Mouse (Mus musculus) embryonic facial prominence, embryonic 14.5 days (tissue): Measurements from ENCODE around the gene Zrsr2. TPM values are rescaled to one million over a fixed set of nuclear protein-coding genes. Genes with fewer than 3 reads are reported as not detected.

Source experiments
- ATAC-seq: fragments of 200-750 bp; cut with Nextera tagmentation; 2 replicates; pipeline ENCODE4 v1.8.0; 2017; ENCODE audit warnings: low read depth, moderate number of reproducible peaks, moderate TSS enrichment
- DNase-seq: peaks from one replicate; pipeline ENCODE4 v3.0.0-alpha.2; 2015; ENCODE audit warnings: low spot score
- H3K27ac ChIP-seq: fragments of 300-500 bp; sonication (generic); replicated peaks from 2 replicates; pipeline ENCODE4 v1.5.1; 2014; ENCODE audit warnings: low read depth, mild to moderate bottlenecking, low read length, moderate library complexity
- H3K27me3 ChIP-seq: fragments of 300-500 bp; sonication (generic); replicated peaks from 2 replicates; pipeline ENCODE4 v1.6.1; 2014; ENCODE audit warnings: low read length; ENCODE audit not compliant: control insufficient read depth, insufficient read depth
- H3K36me3 ChIP-seq: fragments of 300-500 bp; sonication (generic); 2 replicates; pipeline ENCODE4 v1.6.1; 2014; ENCODE audit warnings: low read length, mixed read lengths; ENCODE audit not compliant: control insufficient read depth, insufficient read depth
- H3K4me1 ChIP-seq: fragments of 300-500 bp; sonication (generic); 2 replicates; pipeline ENCODE4 v1.6.1; 2014; ENCODE audit warnings: antibody characterized with exemption, low read length; ENCODE audit not compliant: control insufficient read depth, insufficient read depth
- H3K4me2 ChIP-seq: fragments of 300-500 bp; sonication (generic); 2 replicates; pipeline ENCODE4 v1.6.1; 2014; ENCODE audit warnings: low read depth, mild to moderate bottlenecking, low read length, moderate library complexity, mixed read lengths
- H3K4me3 ChIP-seq: fragments of 300-500 bp; sonication (generic); 2 replicates; pipeline ENCODE4 v1.5.1; 2014; ENCODE audit warnings: low read depth, mild to moderate bottlenecking, low read length
- H3K9ac ChIP-seq: fragments of 300-500 bp; sonication (generic); 2 replicates; pipeline ENCODE4 v1.6.1; 2014; ENCODE audit warnings: low read depth, mild to moderate bottlenecking, low read length, moderate library complexity, mixed read lengths
- H3K9me3 ChIP-seq: fragments of 300-500 bp; sonication (generic); 2 replicates; pipeline ENCODE4 v1.6.1; 2016; ENCODE audit warnings: low read length; ENCODE audit not compliant: control insufficient read depth
- WGBS: fragments of 180-500 bp; shearing (Covaris S2); extraction: QIAGEN DNeasy Blood & Tissue Kit; methylation state at CpG from one replicate; pipeline ENCODE4 v1.1.7; 2014; 5-methylcytosine and 5-hydroxymethylcytosine counted together
- polyA plus RNA-seq: library from polyadenylated mRNA; unstranded; fragments of >200 nt; fragmentation: Nextera tagmentation; extraction: Ambion mirVana; gene quantifications from 2 replicates; pipeline ENCODE4 v1.2.1, GENCODE M21; 2014

The Zrsr2 gene
- polyA plus RNA-seq, 1 experiment from 2014 or later = 43.0 TPM

GRCm38 (mm10) chrX:163908337-163909250 is 49.9 kb downstream of the Zrsr2 start, which contains the start of gene Ap1s2:
Gene Ap1s2 (plus strand): TSS chrX:163909017.
- peak within 1 kb of the TSS; percentile 70 for H3K9ac ChIP-seq
- DNase-seq (peak; percentile 97), ATAC-seq (peak; percentile 100)
- H3K4me3 ChIP-seq = peak within 1 kb of the TSS; percentile 60
- no peaks in the 10 kb centered on the region for H3K4me1 ChIP-seq
- H3K27me3 ChIP-seq = 0 out of 2 replicates have a peak, but pooled peaks cover 7% of the 10 kb centered on the region
- no peaks in the 10 kb centered on the region for H3K9me3 ChIP-seq
- H3K27ac ChIP-seq = peak within 1 kb of the TSS; percentile 70
- H3K36me3 ChIP-seq = no peaks in the 10 kb centered on the region
- WGBS = 12% methylated on average over 47 of the region's 80 CpGs
- peak within 1 kb of the TSS; percentile 58 for H3K4me2 ChIP-seq

- Histone ChIP-seq H3K36me3 (no peaks in the 10 kb centered on the region), H3K27ac (0 out of 2 replicates have a peak overlapping the region, but pooled peaks have one; percentile 70), H3K4me1 (no peaks in the 10 kb centered on the region), H3K9me3 (no peaks in the 10 kb centered on the region), H3K9ac (peak overlapping the region; percentile 67), H3K4me2 (peak overlapping the region; percentile 58), H3K4me3 (peak overlapping the region; percentile 60), H3K27me3 (peaks cover 9% of the 10 kb centered on the region; the same call in 1 of the 2 replicates)
- ATAC-seq (no peak), DNase-seq (no peak)
- WGBS = 23% methylated on average over 8 of the region's 8 CpGs
These were observed 50.5 kb downstream of the Zrsr2 start for GRCm38 (mm10) chrX:163908003-163908336.

GRCm38 (mm10) chrX:163906861-163907260 is 51.6 kb downstream of the Zrsr2 start:
- Histone ChIP-seq H3K9ac (no peak overlapping the region), H3K36me3 (no peaks in the 10 kb centered on the region), H3K27me3 (peaks cover 10% of the 10 kb centered on the region; the same call in 1 of the 2 replicates), H3K9me3 (no peaks in the 10 kb centered on the region), H3K4me1 (no peaks in the 10 kb centered on the region), H3K4me2 (no peak overlapping the region), H3K27ac (no peak overlapping the region), H3K4me3 (no peak overlapping the region)
- DNase-seq (no peak), ATAC-seq (no peak)
- 90% methylated on average over 2 of the region's 2 CpGs for WGBS

DNA sequence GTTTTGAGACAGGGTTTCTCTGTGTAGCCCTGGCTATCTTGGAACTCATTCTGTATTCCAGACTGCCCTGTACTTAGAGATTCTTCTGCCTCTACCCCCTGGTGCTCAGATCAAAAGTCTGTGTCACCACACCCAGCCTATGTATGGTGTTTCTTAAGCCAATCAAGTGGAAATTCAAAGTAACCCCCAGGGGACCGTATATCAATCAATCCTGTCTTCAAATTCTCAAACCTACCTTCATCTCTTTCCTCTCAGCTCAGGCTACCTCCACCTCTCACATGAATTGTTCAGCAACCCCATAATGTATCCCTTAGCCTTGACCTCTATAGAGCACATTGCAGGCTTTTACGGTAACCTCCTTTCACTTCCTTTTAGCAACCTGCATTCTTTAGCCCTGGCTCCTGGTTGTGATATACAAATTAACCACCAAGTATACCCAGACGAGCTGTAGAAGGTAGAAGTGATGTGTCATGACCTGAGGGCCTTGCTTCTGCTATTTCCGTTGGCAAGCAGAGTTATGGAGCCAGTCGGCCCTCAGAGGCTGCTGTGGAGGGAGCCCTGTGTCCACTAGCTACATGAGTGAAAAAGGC is 58.9 kb downstream of the Zrsr2 start:
- Histone ChIP-seq H3K27me3 (peaks cover 10% of the 10 kb centered on the region; the same call in 1 of the 2 replicates), H3K36me3 (no peaks in the 10 kb centered on the region), H3K9ac (no peak overlapping the region), H3K4me3 (no peak overlapping the region), H3K4me2 (no peak overlapping the region), H3K4me1 (no peaks in the 10 kb centered on the region), H3K9me3 (no peaks in the 10 kb centered on the region), H3K27ac (no peak overlapping the region)
- no peak for ATAC-seq
- WGBS = 51% methylated on average over 5 of the region's 5 CpGs
- no peak for DNase-seq

- no peak overlapping the region for H3K9ac ChIP-seq
- H3K4me2 ChIP-seq = no peak overlapping the region
- WGBS = 67% methylated on average over 1 of the region's 1 CpGs
- H3K36me3 ChIP-seq = no peaks in the 10 kb centered on the region
- ATAC-seq = no peak
- H3K4me3 ChIP-seq = no peak overlapping the region
- DNase-seq = no peak
- no peak overlapping the region for H3K27ac ChIP-seq
- H3K4me1 ChIP-seq = no peaks in the 10 kb centered on the region
- H3K27me3 ChIP-seq = peaks cover 7% of the 10 kb centered on the region; the same call in 1 of the 2 replicates
- no peaks in the 10 kb centered on the region for H3K9me3 ChIP-seq
These were observed 61.1 kb downstream of the Zrsr2 start for GRCm38 (mm10) chrX:163897354-163897753.

- no peak; the same call in 1 of the 2 replicates for ATAC-seq
- peak; percentile 8 for DNase-seq
- WGBS = 79% methylated on average over 4 of the region's 4 CpGs
- no peak overlapping the region for H3K9ac ChIP-seq
- H3K4me1 ChIP-seq = no peaks in the 10 kb centered on the region
- H3K9me3 ChIP-seq = no peaks in the 10 kb centered on the region
- H3K36me3 ChIP-seq = no peaks in the 10 kb centered on the region
- H3K4me2 ChIP-seq = no peak overlapping the region
- 0 out of 2 replicates have a peak, but pooled peaks cover 3% of the 10 kb centered on the region for H3K27me3 ChIP-seq
- H3K27ac ChIP-seq = no peak overlapping the region
- no peak overlapping the region for H3K4me3 ChIP-seq
These were observed 72.9 kb downstream of the Zrsr2 start for GRCm38 (mm10) chrX:163885539-163885981.

Other genes starting within 250 kb of the Zrsr2 start
- 0.14 and 0.17 TPM in 2 replicates for gene Rnf138rt1, start 197.3 kb downstream of the Zrsr2 start, polyA plus RNA-seq
- gene Ap1s2, start 49.6 kb downstream of the Zrsr2 start, polyA plus RNA-seq = 32.6 and 38.1 TPM in 2 replicates
- 0.47 and 0.50 TPM in 2 replicates for gene Car5b, start 69.3 kb upstream of the Zrsr2 start, polyA plus RNA-seq
- 17.9 and 24.8 TPM in 2 replicates for gene Siah1b, start 117.8 kb upstream of the Zrsr2 start, polyA plus RNA-seq
- gene Cltrn, start 130.2 kb upstream of the Zrsr2 start, polyA plus RNA-seq = 0.15 and 0.33 TPM in 2 replicates
- gene Ace2, start 180.7 kb upstream of the Zrsr2 start, polyA plus RNA-seq = 2.5 and 2.7 TPM in 2 replicates